ENCODE assay signal across 14 mouse cellular contexts in genomic region chr6:21431120-21431519, GRCm38 (mm10).
"Had no signal": no experiment of that assay in that cellular context is flagged by ENCODE, and none has a peak within 500 bp of the region (broad histone marks: within the 10 kb centered on the region; RNA-seq: fewer than 3 reads in every experiment).

No protein-coding gene starts in this region.

- H3K27ac ChIP-seq: left cerebral cortex, adult 2 months; liver, embryonic 13.5 days; stomach, embryonic 15.5 days had no signal

- DNase-seq: kidney, adult 9 months; kidney, postnatal 14 days; kidney, postnatal 4 days; layer of hippocampus, postnatal 36 days; liver, embryonic 13.5 days; lung, adult 2 months; lung, postnatal 14 days; lung, postnatal 4 days; midbrain, embryonic 14.5 days; right cerebral cortex, postnatal 25 days; spleen, adult 18-20 months; thymus, postnatal 25 days had no signal

- H3K4me3 ChIP-seq: left cerebral cortex, adult 2 months; liver, embryonic 13.5 days; stomach, embryonic 15.5 days had no signal
